Mouse (Mus musculus) cortical plate, adult 2 months (tissue): ENCODE data around the gene Specc1.

Source experiments
- CTCF ChIP-seq: fragments of 200-500 bp; IDR thresholded peaks from 2 replicates; pipeline ENCODE4 v1.5.1; 2011; ENCODE audit warnings: mild to moderate bottlenecking, control low read depth, low read length; ENCODE audit not compliant: insufficient read depth; ENCODE audit errors: extremely low read depth
- POLR2A ChIP-seq: fragments of 200-500 bp; IDR thresholded peaks from 2 replicates; pipeline ENCODE4 v1.6.1; 2011; ENCODE audit warnings: mild to moderate bottlenecking, low read length, control low read depth; ENCODE audit not compliant: insufficient read depth; ENCODE audit errors: extremely low read depth

DNA sequence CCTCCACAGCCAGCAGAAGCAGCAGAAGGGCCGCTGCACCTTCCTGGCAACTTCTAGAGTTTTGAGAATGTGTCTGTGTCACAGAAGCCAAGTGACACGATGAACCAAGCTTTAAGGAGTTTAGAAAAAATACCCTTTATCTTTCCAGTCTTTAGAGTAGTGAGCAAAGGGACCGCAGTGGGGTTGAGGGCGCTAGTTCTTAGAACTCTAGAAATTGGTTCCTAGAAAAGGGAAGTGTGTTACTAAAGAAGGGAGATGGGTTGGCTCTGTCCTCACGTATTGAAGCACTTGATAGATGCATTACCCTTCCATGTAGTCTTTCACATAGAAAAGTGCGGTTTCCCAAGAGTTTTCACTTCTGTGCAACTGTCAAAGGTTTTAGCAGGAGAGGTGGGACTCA, 191.9 kb downstream of the Specc1 start:
- no peak for TF ChIP-seq POLR2A
- TF ChIP-seq CTCF, result no peak
